ENCODE assay signal across 21 mouse cellular contexts in genomic region chr9:25532105-25532504, GRCm38 (mm10). TPM values are rescaled to one million over a fixed set of nuclear protein-coding genes. Genes with fewer than 3 reads are reported as not detected.
DNase-seq lines count a peak whose midpoint lies in the region; ATAC-seq and TF ChIP-seq lines count a peak whose summit lies in the region.
"Had no signal": no experiment of that assay in that cellular context is flagged by ENCODE, and none has a peak within 500 bp of the region (broad histone marks: within the 10 kb centered on the region; RNA-seq: fewer than 3 reads in every experiment).

No protein-coding gene starts in this region.

- 64% methylated on average over 3 of the region's 3 CpGs for WGBS in hindbrain, embryonic 10.5 days

- peaks cover 6% of the 10 kb centered on the region for H3K4me1 ChIP-seq in hindbrain, embryonic 10.5 days (replicated peaks)

- TF ChIP-seq CTCF in gastrocnemius, adult 2 months (IDR thresholded peaks at IDR 0.05), result no peak

- no peaks in the 10 kb centered on the region for H3K9me3 ChIP-seq in hindbrain, embryonic 10.5 days
- H3K9me3 ChIP-seq: forebrain, embryonic 10.5 days; forebrain, embryonic 13.5 days had no signal

- no peaks in the 10 kb centered on the region for H3K27me3 ChIP-seq in hindbrain, embryonic 10.5 days (ENCODE audit: insufficient read depth, poor library complexity, severe bottlenecking)
- H3K27me3 ChIP-seq: forebrain, embryonic 13.5 days had no signal

- no peak for DNase-seq in gastrocnemius, adult 2 months
- no peak for DNase-seq in gastrocnemius, postnatal 36 days
- DNase-seq in B cell, adult 2 months, result no peak
- no peak for DNase-seq in hindbrain, embryonic 10.5 days (ENCODE audit: low spot score)
- DNase-seq: adrenal gland, adult 2 months; adrenal gland, postnatal 14 days; cerebellum, adult 18-20 months; cerebellum, adult 9-10 months; cerebellum, postnatal 14 days; embryo, embryonic 11 days; gastrocnemius, postnatal 14 days; kidney, adult 18-20 months had no signal

- intact Hi-C loops in gastrocnemius, adult 2 months (cut with DNase I), result no loop called here
- intact Hi-C loops in gastrocnemius, postnatal 36 days (cut with DNase I), result no loop called here

- no peaks in the 10 kb centered on the region for H3K36me3 ChIP-seq in hindbrain, embryonic 10.5 days
- H3K36me3 ChIP-seq: forebrain, embryonic 10.5 days had no signal

- 0 out of 2 replicates have a peak overlapping the region, but pooled peaks have one; percentile 46 for H3K27ac ChIP-seq in gastrocnemius, adult 2 months
- H3K27ac ChIP-seq in hindbrain, embryonic 10.5 days, result no peak overlapping the region
- H3K27ac ChIP-seq: forebrain, embryonic 10.5 days; forebrain, embryonic 13.5 days; hindbrain, embryonic 14.5 days; hindbrain, postnatal 0 days had no signal

- H3K4me3 ChIP-seq in gastrocnemius, adult 2 months, result no peak overlapping the region
- no peak overlapping the region for H3K4me3 ChIP-seq in hindbrain, embryonic 10.5 days
- H3K4me3 ChIP-seq: forebrain, embryonic 10.5 days; forebrain, embryonic 13.5 days had no signal

- ATAC-seq in hematopoietic stem cell, adult 5-6 weeks (replicated peaks in 1 of 2; ENCODE audit: insufficient read depth in 1 of 2, low FRiP score in 2 of 2, low TSS enrichment in 1 of 2, low read depth in 1 of 2, poor library complexity in 2 of 2, severe bottlenecking in 2 of 2), result peak; percentile 56 to 60; a peak in 3 of 4 replicates
- ATAC-seq in megakaryocyte progenitor cell, adult 5-6 weeks (replicated peaks; ENCODE audit: poor library complexity), result peak; percentile 26; the same call in 1 of the 2 replicates
- ATAC-seq: CD4-positive, CD25-positive, alpha-beta regulatory T cell, adult 4 months; forebrain, embryonic 13.5 days; hindbrain, postnatal 0 days; inflammation-experienced regulatory T-cells, adult 6 months; intestine, embryonic 16.5 days had no signal

RNA-seq across cellular contexts. Expression of gene Eepd1, which starts 50.8 kb away (rescaled TPM):
- 100 to 1,000 TPM in 1 of 2 experiments, 10 to 100 TPM in 1; 99.2 to 114 TPM for total RNA-seq in gastrocnemius, adult 2 months (2021)
- 10 to 100 TPM; 78.3 to 94.2 TPM for total RNA-seq in gastrocnemius, postnatal 36 days (2021)
- 10.7 and 12.8 TPM in 2 replicates for total RNA-seq in hematopoietic stem cell, adult 5-6 weeks (2017)
- total RNA-seq in megakaryocyte progenitor cell, adult 5-6 weeks (2015), result 4.4 and 4.8 TPM in 2 replicates
- 7.3 and 10.5 TPM in 2 replicates for total RNA-seq in megakaryocyte progenitor cell, adult 5-6 weeks (2017)
- polyA plus RNA-seq in hindbrain, embryonic 10.5 days (2016; fragmentation: Nextera tagmentation; extraction: Ambion mirVana), result 10.2 and 12.4 TPM in 2 replicates
